In genomic region chr4:57070640-57071039, GRCm38 (mm10) we compare ENCODE assay signal across 26 mouse cellular contexts.
DNase-seq lines count a peak whose midpoint lies in the region; ATAC-seq lines count a peak whose summit lies in the region.
"Had no signal": no experiment of that assay in that cellular context is flagged by ENCODE, and none has a peak within 500 bp of the region (broad histone marks: within the 10 kb centered on the region; RNA-seq: fewer than 3 reads in every experiment).

No protein-coding gene starts in this region.

- H3K4me3 ChIP-seq in hindbrain, embryonic 16.5 days (ENCODE audit: low read length): no peak overlapping the region
- no peak overlapping the region for H3K4me3 ChIP-seq in hindbrain, embryonic 12.5 days
- H3K4me3 ChIP-seq in kidney, embryonic 15.5 days (replicated peaks): no peak overlapping the region
- H3K4me3 ChIP-seq: forebrain, embryonic 13.5 days; hindbrain, embryonic 10.5 days; intestine, embryonic 15.5 days; limb, embryonic 12.5 days; midbrain, embryonic 15.5 days had no signal

- H3K27me3 ChIP-seq in hindbrain, embryonic 16.5 days (replicated peaks; ENCODE audit: control insufficient read depth, insufficient read depth, low read length): no peaks in the 10 kb centered on the region
- no peaks in the 10 kb centered on the region for H3K27me3 ChIP-seq in hindbrain, embryonic 12.5 days
- H3K27me3 ChIP-seq in kidney, embryonic 15.5 days: no peaks in the 10 kb centered on the region
- H3K27me3 ChIP-seq: forebrain, embryonic 13.5 days; intestine, embryonic 15.5 days; limb, embryonic 12.5 days; midbrain, embryonic 15.5 days; Patski had no signal

- no peaks in the 10 kb centered on the region for H3K36me3 ChIP-seq in hindbrain, embryonic 16.5 days (ENCODE audit: control insufficient read depth, insufficient read depth, low read length)
- H3K36me3 ChIP-seq in hindbrain, embryonic 12.5 days: no peaks in the 10 kb centered on the region
- no peaks in the 10 kb centered on the region for H3K36me3 ChIP-seq in kidney, embryonic 15.5 days
- H3K36me3 ChIP-seq: G1E; hindbrain, embryonic 10.5 days; intestine, embryonic 15.5 days; limb, embryonic 12.5 days; midbrain, embryonic 15.5 days had no signal

- H3K9me3 ChIP-seq in hindbrain, embryonic 16.5 days (ENCODE audit: control insufficient read depth, low read length): no peaks in the 10 kb centered on the region
- no peaks in the 10 kb centered on the region for H3K9me3 ChIP-seq in hindbrain, embryonic 12.5 days (replicated peaks)
- no peaks in the 10 kb centered on the region for H3K9me3 ChIP-seq in kidney, embryonic 15.5 days (replicated peaks)
- H3K9me3 ChIP-seq: forebrain, embryonic 13.5 days; hindbrain, embryonic 10.5 days; intestine, embryonic 15.5 days; limb, embryonic 12.5 days; midbrain, embryonic 15.5 days had no signal

- 84% methylated on average over 6 of the region's 6 CpGs for WGBS in hindbrain, embryonic 16.5 days
- 78% methylated on average over 6 of the region's 6 CpGs for WGBS in hindbrain, embryonic 12.5 days
- 84% methylated on average over 6 of the region's 6 CpGs for WGBS in kidney, embryonic 15.5 days

- H3K4me2 ChIP-seq in hindbrain, embryonic 16.5 days (ENCODE audit: low read length): no peak overlapping the region
- H3K4me2 ChIP-seq in hindbrain, embryonic 12.5 days (replicated peaks): no peak overlapping the region
- no peak overlapping the region for H3K4me2 ChIP-seq in kidney, embryonic 15.5 days
- H3K4me2 ChIP-seq: forebrain, embryonic 13.5 days; intestine, embryonic 15.5 days; limb, embryonic 12.5 days; midbrain, embryonic 15.5 days had no signal

- no peaks in the 10 kb centered on the region for H3K4me1 ChIP-seq in hindbrain, embryonic 16.5 days (ENCODE audit: control insufficient read depth, insufficient read depth, low read depth, low read length)
- peaks cover 4% of the 10 kb centered on the region for H3K4me1 ChIP-seq in hindbrain, embryonic 12.5 days
- peaks cover 11% of the 10 kb centered on the region; the same call in 1 of the 2 replicates for H3K4me1 ChIP-seq in kidney, embryonic 15.5 days
- H3K4me1 ChIP-seq: forebrain, embryonic 13.5 days had no signal

- 0 out of 2 replicates have a peak, but pooled peaks have one; percentile 25 for ATAC-seq in hindbrain, embryonic 16.5 days
- ATAC-seq in hindbrain, embryonic 12.5 days (ENCODE audit: low FRiP score): no peak
- ATAC-seq in kidney, embryonic 15.5 days (replicated peaks; ENCODE audit: low FRiP score): no peak
- ATAC-seq: forebrain, embryonic 13.5 days; hindbrain, postnatal 0 days; intestine, embryonic 15.5 days; midbrain, embryonic 15.5 days; Patski had no signal

- no peak overlapping the region for H3K9ac ChIP-seq in hindbrain, embryonic 16.5 days (ENCODE audit: low read depth, low read length)
- no peak overlapping the region for H3K9ac ChIP-seq in hindbrain, embryonic 12.5 days
- no peak overlapping the region for H3K9ac ChIP-seq in kidney, embryonic 15.5 days
- H3K9ac ChIP-seq: forebrain, embryonic 13.5 days; intestine, embryonic 15.5 days; limb, embryonic 12.5 days; liver, embryonic 14.5 days; midbrain, embryonic 15.5 days had no signal

- DNase-seq in lung, adult 18-20 months: peak; percentile 60 to 75
- no peak for DNase-seq in lung, postnatal 10 days
- peak; percentile 46 for DNase-seq in lung, postnatal 36 days
- peak; percentile 23 for DNase-seq in yolk sac, embryonic 10.5 days (ENCODE audit: low spot score)
- DNase-seq: adrenal gland, postnatal 14 days; cerebellum, adult 11 months; cerebellum, adult 9-10 months; gastrocnemius, postnatal 14 days; heart, postnatal 14 days; kidney, adult 9 months; kidney, postnatal 14 days; right cerebral cortex, postnatal 25 days; thymus, adult 2 months; thymus, postnatal 36 days had no signal

- no peak overlapping the region for H3K27ac ChIP-seq in hindbrain, embryonic 16.5 days (ENCODE audit: low read depth, low read length)
- H3K27ac ChIP-seq in hindbrain, embryonic 12.5 days: no peak overlapping the region
- H3K27ac ChIP-seq in kidney, embryonic 15.5 days: no peak overlapping the region
- H3K27ac ChIP-seq: forebrain, embryonic 13.5 days; hindbrain, embryonic 10.5 days; hindbrain, postnatal 0 days; intestine, embryonic 15.5 days; limb, embryonic 12.5 days; liver, embryonic 14.5 days; midbrain, embryonic 15.5 days had no signal
